Mouse (Mus musculus): Measurements from ENCODE around the gene Lmnb2. TPM values are rescaled to one million over a fixed set of nuclear protein-coding genes. Genes with fewer than 3 reads are reported as not detected.

Lmnb2 gene
- polyA plus RNA-seq, 1 experiment from 2014 or later, result 27.5 TPM

- Histone ChIP-seq H3K4me1 (ENCODE audit: control insufficient read depth, insufficient read depth, low read length) (peaks cover 63% of the 10 kb centered on the region), H3K36me3 (ENCODE audit: control insufficient read depth, insufficient read depth) (no peaks in the 10 kb centered on the region), H3K4me2 (ENCODE audit: low read depth, low read length) (peak overlapping the region; percentile 84), H3K9ac (ENCODE audit: low read length) (peak overlapping the region; percentile 83), H3K27me3 (ENCODE audit: control insufficient read depth, insufficient read depth, low read length) (no peaks in the 10 kb centered on the region), H3K27ac (ENCODE audit: low read length) (0 out of 2 replicates have a peak overlapping the region, but pooled peaks have one; percentile 24), H3K4me3 (ENCODE audit: low read length) (peak overlapping the region; percentile 87), H3K9me3 (replicated peaks; ENCODE audit: control insufficient read depth, low read length) (no peaks in the 10 kb centered on the region)
- no peak for ATAC-seq (replicated peaks; ENCODE audit: extremely low read depth, insufficient read depth, low FRiP score)
- WGBS, result 4% methylated on average over 21 of the region's 21 CpGs
Observed at GRCm38 (mm10) chr10:80933421-80933979, 15.5 kb upstream of the Lmnb2 start.

GRCm38 (mm10) chr10:80932700-80933420 is 14.8 kb upstream of the Lmnb2 start:
- H3K9ac ChIP-seq (ENCODE audit: low read length), result peak overlapping the region; percentile 83
- no peaks in the 10 kb centered on the region for H3K36me3 ChIP-seq (ENCODE audit: control insufficient read depth, insufficient read depth)
- no peaks in the 10 kb centered on the region for H3K9me3 ChIP-seq (replicated peaks; ENCODE audit: control insufficient read depth, low read length)
- WGBS, result 3% methylated on average over 17 of the region's 17 CpGs
- no peak for ATAC-seq (replicated peaks; ENCODE audit: extremely low read depth, insufficient read depth, low FRiP score)
- H3K27ac ChIP-seq (ENCODE audit: low read length), result peak overlapping the region; percentile 53; the same call in 1 of the 2 replicates
- peak overlapping the region; percentile 84 for H3K4me2 ChIP-seq (ENCODE audit: low read depth, low read length)
- H3K4me3 ChIP-seq (ENCODE audit: low read length), result peak overlapping the region; percentile 87
- H3K27me3 ChIP-seq (ENCODE audit: control insufficient read depth, insufficient read depth, low read length), result no peaks in the 10 kb centered on the region
- peaks cover 57% of the 10 kb centered on the region for H3K4me1 ChIP-seq (ENCODE audit: control insufficient read depth, insufficient read depth, low read length)

GRCm38 (mm10) chr10:80932206-80932605 is 14.2 kb upstream of the Lmnb2 start:
- peaks cover 50% of the 10 kb centered on the region for H3K4me1 ChIP-seq (ENCODE audit: control insufficient read depth, insufficient read depth, low read length)
- H3K4me3 ChIP-seq (ENCODE audit: low read length), result peak overlapping the region; percentile 87
- H3K4me2 ChIP-seq (ENCODE audit: low read depth, low read length), result peak overlapping the region; percentile 84
- H3K36me3 ChIP-seq (ENCODE audit: control insufficient read depth, insufficient read depth), result no peaks in the 10 kb centered on the region
- no peaks in the 10 kb centered on the region for H3K9me3 ChIP-seq (replicated peaks; ENCODE audit: control insufficient read depth, low read length)
- no peak overlapping the region; the same call in 1 of the 2 replicates for H3K27ac ChIP-seq (ENCODE audit: low read length)
- 4% methylated on average over 20 of the region's 20 CpGs for WGBS
- H3K9ac ChIP-seq (ENCODE audit: low read length), result peak overlapping the region; percentile 83
- no peak for ATAC-seq (replicated peaks; ENCODE audit: extremely low read depth, insufficient read depth, low FRiP score)
- no peaks in the 10 kb centered on the region for H3K27me3 ChIP-seq (ENCODE audit: control insufficient read depth, insufficient read depth, low read length)

GRCm38 (mm10) chr10:80931695-80932094 is 13.7 kb upstream of the Lmnb2 start:
- ATAC-seq (replicated peaks; ENCODE audit: extremely low read depth, insufficient read depth, low FRiP score), result no peak
- H3K9ac ChIP-seq (ENCODE audit: low read length), result peak overlapping the region; percentile 83
- no peaks in the 10 kb centered on the region for H3K36me3 ChIP-seq (ENCODE audit: control insufficient read depth, insufficient read depth)
- H3K4me1 ChIP-seq (ENCODE audit: control insufficient read depth, insufficient read depth, low read length), result peaks cover 45% of the 10 kb centered on the region
- H3K27ac ChIP-seq (ENCODE audit: low read length), result peak overlapping the region; percentile 84
- peak overlapping the region; percentile 84 for H3K4me2 ChIP-seq (ENCODE audit: low read depth, low read length)
- H3K27me3 ChIP-seq (ENCODE audit: control insufficient read depth, insufficient read depth, low read length), result no peaks in the 10 kb centered on the region
- H3K4me3 ChIP-seq (ENCODE audit: low read length), result peak overlapping the region; percentile 87
- 6% methylated on average over 26 of the region's 26 CpGs for WGBS
- no peaks in the 10 kb centered on the region for H3K9me3 ChIP-seq (replicated peaks; ENCODE audit: control insufficient read depth, low read length)

- Histone ChIP-seq H3K27ac (ENCODE audit: low read length) (peak overlapping the region; percentile 84), H3K9me3 (replicated peaks; ENCODE audit: control insufficient read depth, low read length) (no peaks in the 10 kb centered on the region), H3K27me3 (ENCODE audit: control insufficient read depth, insufficient read depth, low read length) (no peaks in the 10 kb centered on the region), H3K4me3 (ENCODE audit: low read length) (peak overlapping the region; percentile 87), H3K36me3 (ENCODE audit: control insufficient read depth, insufficient read depth) (no peaks in the 10 kb centered on the region), H3K4me2 (ENCODE audit: low read depth, low read length) (peak overlapping the region; percentile 84), H3K4me1 (ENCODE audit: control insufficient read depth, insufficient read depth, low read length) (peaks cover 43% of the 10 kb centered on the region), H3K9ac (ENCODE audit: low read length) (peak overlapping the region; percentile 83)
- WGBS, result 5% methylated on average over 14 of the region's 14 CpGs
- ATAC-seq (replicated peaks; ENCODE audit: extremely low read depth, insufficient read depth, low FRiP score), result no peak; the same call in 1 of the 2 replicates
Observed at GRCm38 (mm10) chr10:80931153-80931671, 13.2 kb upstream of the Lmnb2 start.

- ATAC-seq (replicated peaks; ENCODE audit: extremely low read depth, insufficient read depth, low FRiP score), result no peak
- no peaks in the 10 kb centered on the region for H3K27me3 ChIP-seq (ENCODE audit: control insufficient read depth, insufficient read depth, low read length)
- under 1% methylated on average over 45 of the region's 45 CpGs for WGBS
Observed at GRCm38 (mm10) chr10:80930361-80931152, 12.5 kb upstream of the Lmnb2 start.

GRCm38 (mm10) chr10:80929299-80930226 is 11.5 kb upstream of the Lmnb2 start, which contains the start of gene Gadd45b:
Gadd45b (plus strand) TSS chr10:80930073.
- Histone ChIP-seq H3K9ac (ENCODE audit: low read length) (peak within 1 kb of the TSS; percentile 86), H3K4me3 (ENCODE audit: low read length) (peak within 1 kb of the TSS; percentile 87), H3K4me2 (ENCODE audit: low read depth, low read length) (peak within 1 kb of the TSS; percentile 96), H3K36me3 (ENCODE audit: control insufficient read depth, insufficient read depth) (no peaks in the 10 kb centered on the region), H3K9me3 (replicated peaks; ENCODE audit: control insufficient read depth, low read length) (no peaks in the 10 kb centered on the region), H3K27me3 (ENCODE audit: control insufficient read depth, insufficient read depth, low read length) (no peaks in the 10 kb centered on the region), H3K27ac (ENCODE audit: low read length) (peak within 1 kb of the TSS; percentile 97), H3K4me1 (ENCODE audit: control insufficient read depth, insufficient read depth, low read length) (peaks cover 34% of the 10 kb centered on the region)
- WGBS, result under 1% methylated on average over 56 of the region's 56 CpGs
- ATAC-seq (replicated peaks; ENCODE audit: extremely low read depth, insufficient read depth, low FRiP score), result peak; percentile 85

More at GRCm38 (mm10) chr10:80930361-80931152, 12.5 kb upstream of the Lmnb2 start:
- peak overlapping the region; percentile 83 for H3K9ac ChIP-seq (ENCODE audit: low read length)
- H3K27ac ChIP-seq (ENCODE audit: low read length), result peak overlapping the region; percentile 84
- peak overlapping the region; percentile 84 for H3K4me2 ChIP-seq (ENCODE audit: low read depth, low read length)
- peaks cover 36% of the 10 kb centered on the region for H3K4me1 ChIP-seq (ENCODE audit: control insufficient read depth, insufficient read depth, low read length)
- no peaks in the 10 kb centered on the region for H3K9me3 ChIP-seq (replicated peaks; ENCODE audit: control insufficient read depth, low read length)
- H3K4me3 ChIP-seq (ENCODE audit: low read length), result peak overlapping the region; percentile 87
- H3K36me3 ChIP-seq (ENCODE audit: control insufficient read depth, insufficient read depth), result no peaks in the 10 kb centered on the region
